Mouse (Mus musculus): Measurements from ENCODE around the gene Ghdc.

DNA sequence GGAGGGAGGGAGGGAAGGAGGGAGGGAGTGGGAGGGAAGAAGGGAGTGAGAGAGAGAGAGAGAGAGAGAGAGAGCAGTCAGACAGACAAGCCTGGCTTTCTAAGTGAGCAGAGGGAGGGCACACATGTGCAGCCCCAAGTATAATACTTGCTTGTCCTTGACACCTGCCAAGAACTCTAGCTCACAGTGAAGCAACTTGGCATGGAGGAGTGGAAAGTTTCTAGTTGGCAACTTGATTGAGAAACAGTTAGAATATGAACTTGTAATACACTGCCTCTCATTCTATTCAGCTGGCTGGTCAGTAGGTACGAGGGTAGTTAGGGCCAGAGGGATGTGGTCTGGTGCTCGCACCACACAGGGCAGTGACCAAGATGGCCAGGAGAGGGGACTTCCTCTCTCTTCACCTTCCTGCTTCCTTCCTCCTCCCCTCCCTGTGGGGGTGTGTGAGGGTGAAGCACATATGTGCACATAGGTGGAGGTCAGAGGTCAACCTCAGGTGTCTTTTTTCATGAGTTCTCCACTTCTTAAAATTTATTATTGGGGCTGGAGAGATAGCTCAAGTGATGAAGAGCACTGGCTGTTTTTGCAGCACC lies 20.8 kb upstream of the Ghdc start:
- TF ChIP-seq CTCF (IDR thresholded peaks at IDR 0.05; ENCODE audit: low read depth) = no peak
- TF ChIP-seq EP300 (IDR thresholded peaks at IDR 0.05; ENCODE audit: low read depth) = no peak

Data from heart, postnatal 0 days (tissue).